Mouse (Mus musculus): Measurements from ENCODE around the gene Tie1.

GRCm38 (mm10) chr4:118490461-118490860, 600 bp upstream of the Tie1 start:
- no peak for TF ChIP-seq FLI1 (IDR thresholded peaks at IDR 0.05; ENCODE audit: low read length)
- TF ChIP-seq GATA1 (IDR thresholded peaks at IDR 0.05; ENCODE audit: borderline replicate concordance, low read length) = no peak

Measured in megakaryocyte, embryonic 14.5 days (primary cell).